ENCODE assay signal across 1 mouse cellular context in genomic region chr8:125012695-125013627, GRCm38 (mm10).
TF ChIP-seq lines count a peak whose summit lies in the region.

Tsnax (plus strand) TSS chr8:125012997.

TF ChIP-seq in CH12.LX, 34 proteins besides CTCF, POLR2A, EP300 and RAD21 (continued from another document):
- TF ChIP-seq E2F4 (IDR thresholded peaks at IDR 0.05; ENCODE audit: insufficient replicate concordance, low read depth, low read length) (no peak), NELFE (IDR thresholded peaks at IDR 0.05; ENCODE audit: low read depth, low read length) (peak; percentile 82), NRF1 (IDR thresholded peaks at IDR 0.05; ENCODE audit: low read depth, low read length) (peak; percentile 80), JUN (IDR thresholded peaks at IDR 0.05; ENCODE audit: insufficient read depth, low read depth, low read length) (no peak), MXI1 (IDR thresholded peaks at IDR 0.05; ENCODE audit: low read depth, low read length) (peak; percentile 80; the same call in 1 of the 2 replicates), BHLHE40 (IDR thresholded peaks at IDR 0.05; ENCODE audit: low read depth, low read length) (peak; percentile 60)
